Mouse (Mus musculus) heart, adult 11 months (tissue): Measurements from ENCODE around the gene Upk1a.

Experiments
- DNase-seq: peaks from one replicate; pipeline ENCODE4 v3.0.0; 2022

The Upk1a gene

DNA sequence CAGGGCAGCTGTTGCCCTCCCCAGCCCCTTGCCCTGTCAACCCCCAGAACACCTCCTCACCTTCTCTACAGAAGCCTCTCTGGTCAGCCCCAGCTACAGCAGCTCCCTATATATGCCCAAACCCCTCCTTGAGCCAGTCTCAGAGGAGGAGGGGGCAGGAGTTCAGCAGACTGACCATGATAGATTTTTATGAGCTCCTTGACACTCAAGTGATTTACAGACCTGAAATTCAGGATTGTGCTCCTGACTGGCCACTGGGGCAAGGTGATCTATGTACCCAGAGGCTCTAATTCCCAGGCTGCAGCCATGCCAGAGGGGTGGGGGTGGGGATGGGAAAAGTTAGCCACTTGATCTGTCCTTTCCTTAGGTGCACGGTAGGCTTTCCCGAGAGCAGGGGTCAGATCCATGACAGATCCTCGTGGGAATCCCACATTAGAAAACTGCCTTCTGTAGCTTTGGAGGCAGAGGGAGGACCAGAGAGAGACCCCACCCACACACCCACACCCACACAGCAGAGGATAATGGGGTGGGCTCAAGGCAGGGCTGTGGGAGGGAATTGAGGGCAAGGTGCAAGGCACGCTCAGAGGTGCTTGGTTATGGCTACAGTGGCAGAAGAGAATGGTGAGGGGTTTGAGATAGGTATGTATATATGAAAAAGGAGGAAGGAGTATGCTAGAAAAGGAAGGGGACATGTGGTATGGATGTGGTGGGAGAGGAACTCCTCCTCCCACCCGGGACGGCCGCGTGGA lies at the start of gene Upk1a:
Gene Upk1a (minus strand): TSS at position 194 of the 749 bp plus-strand sequence.
- DNase-seq = no peak

- peak; percentile 100 for DNase-seq
Observed at GRCm38 (mm10) chr7:30649591-30650540, 37.2 kb upstream of the Upk1a start, which contains the start of gene Rbm42. Gene Rbm42, minus strand, starts transcription at chr7:30650317.

DNA sequence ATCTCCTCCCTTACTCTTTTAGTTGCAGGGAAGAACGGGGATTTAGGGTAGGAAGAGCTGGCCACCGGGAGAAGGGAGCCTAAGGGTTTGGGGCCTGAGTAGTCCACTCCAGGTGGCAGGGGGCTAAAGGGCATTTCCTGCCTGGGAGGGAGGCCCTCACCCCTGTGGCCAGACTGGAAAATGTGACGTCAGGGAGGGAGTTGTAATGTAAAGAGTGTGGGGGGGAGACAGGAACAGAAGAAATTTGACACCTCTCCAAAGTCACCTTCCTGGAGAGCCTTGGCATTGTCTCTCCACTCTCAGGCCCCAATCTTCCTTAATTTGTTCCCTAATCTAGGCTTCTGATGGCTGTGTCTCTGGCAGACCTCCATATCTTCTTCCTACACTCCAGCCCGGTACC lies 26.4 kb upstream of the Upk1a start:
- DNase-seq = no peak

- no peak for DNase-seq
Observed at GRCm38 (mm10) chr7:30636395-30636794, 23.7 kb upstream of the Upk1a start.

- no peak for DNase-seq
Observed at GRCm38 (mm10) chr7:30635752-30636151, 23.1 kb upstream of the Upk1a start, which contains the start of gene Etv2. Gene Etv2, minus strand, starts transcription at chr7:30635852.

GRCm38 (mm10) chr7:30634621-30635020 lies 22.0 kb upstream of the Upk1a start:
- DNase-seq = no peak

DNA sequence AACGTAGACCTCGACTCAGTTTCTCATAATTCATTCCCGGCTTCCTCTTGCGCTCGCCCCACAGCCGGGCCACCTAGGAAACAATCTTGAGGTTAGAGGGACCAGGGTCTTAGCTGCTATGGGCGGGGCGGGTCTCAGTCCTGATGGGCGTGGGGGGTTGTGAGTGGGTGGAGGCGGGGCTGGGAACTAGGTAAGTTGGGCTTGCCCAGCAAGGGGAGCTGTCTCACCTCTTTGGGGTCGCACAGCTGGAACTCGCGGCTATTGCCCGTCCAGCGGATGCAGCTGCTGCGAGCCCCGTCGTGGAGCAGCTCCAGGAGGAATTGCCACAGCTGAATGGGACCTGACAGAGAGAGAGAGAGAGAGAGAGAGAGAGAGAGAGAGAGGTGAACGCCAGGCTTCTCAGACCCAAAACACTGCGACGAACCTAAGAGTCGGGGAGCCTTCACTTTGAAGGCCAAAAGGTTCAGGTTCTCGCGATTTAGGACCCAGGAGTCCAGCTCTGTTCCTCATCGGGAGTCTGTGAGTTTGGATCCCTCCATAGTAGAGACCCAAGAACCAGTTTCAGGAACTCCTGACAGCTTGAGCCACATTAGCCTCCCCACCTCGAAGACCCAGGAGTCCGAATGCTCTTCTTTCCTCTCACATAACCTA lies 21.2 kb upstream of the Upk1a start:
- no peak for DNase-seq

GRCm38 (mm10) chr7:30629013-30629412 lies 16.4 kb upstream of the Upk1a start:
- no peak for DNase-seq

- DNase-seq = no peak
Observed at GRCm38 (mm10) chr7:30626647-30627046, 14.0 kb upstream of the Upk1a start.

DNA sequence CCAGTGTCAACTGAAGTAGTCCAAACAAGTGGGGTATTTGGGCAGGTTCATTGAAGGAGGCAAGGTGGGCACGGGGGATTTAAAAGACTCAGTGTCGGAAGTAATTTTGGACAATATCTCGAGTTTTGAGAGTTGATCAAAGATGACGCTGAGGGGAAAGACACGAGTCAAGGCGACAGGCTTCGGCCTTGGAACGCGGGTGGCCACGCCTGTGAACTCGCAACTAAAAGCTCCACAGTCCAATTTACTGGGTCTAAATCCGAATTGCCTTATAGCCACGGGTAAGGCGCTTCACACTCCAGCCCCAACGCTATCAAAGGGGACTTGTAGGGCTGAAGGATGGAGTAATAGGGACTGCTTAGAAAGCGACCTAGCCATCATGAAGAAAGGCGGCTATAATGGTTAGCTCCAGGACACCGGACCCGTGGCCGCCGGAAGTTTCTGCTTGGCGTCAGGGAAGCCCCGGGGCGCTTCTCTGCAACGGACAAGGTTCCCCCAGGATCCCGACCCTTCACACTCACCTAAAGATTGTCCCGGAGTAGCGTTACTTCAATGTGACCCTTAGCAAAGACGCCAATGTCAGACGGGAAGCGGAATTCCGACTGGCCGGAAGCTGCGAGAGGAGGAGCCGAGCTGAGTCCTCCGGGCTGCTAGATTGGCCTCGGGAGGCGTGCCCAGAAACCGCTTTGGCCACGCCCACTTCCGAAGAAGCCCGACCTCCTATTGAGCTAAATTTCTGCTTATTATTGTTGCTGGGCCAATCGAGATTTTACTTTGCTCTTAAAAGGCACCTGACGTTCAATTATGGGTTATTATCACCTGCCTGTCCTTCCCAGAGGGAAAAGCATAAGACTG lies 13.1 kb upstream of the Upk1a start, which contains the start of gene Cox6b1:
Gene Cox6b1 (minus strand): TSS at position 622 of the 855 bp plus-strand sequence.
- peak; percentile 99 for DNase-seq

GRCm38 (mm10) chr7:30619202-30619601 lies 6.6 kb upstream of the Upk1a start:
- no peak for DNase-seq

DNA sequence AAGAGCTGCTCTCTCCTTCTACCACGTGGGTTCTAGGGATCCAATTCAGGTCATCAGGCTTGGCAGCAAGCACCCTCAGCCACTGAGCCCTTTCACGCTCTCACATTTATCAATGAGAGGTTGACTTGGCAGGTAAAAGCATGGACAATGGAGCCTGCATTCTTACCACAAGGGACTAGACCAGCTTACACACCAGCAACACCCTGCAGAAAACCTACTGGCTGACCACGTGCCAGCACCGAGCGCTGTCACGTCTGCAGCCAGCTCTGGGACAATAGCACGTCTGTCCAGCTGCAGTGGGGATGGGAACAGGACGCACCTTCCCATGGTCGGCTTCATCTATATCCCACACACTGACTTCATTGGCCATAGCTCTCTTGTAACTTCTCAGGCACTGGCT lies 6.0 kb upstream of the Upk1a start:
- DNase-seq = peak; percentile 94

- DNase-seq = no peak
Observed at GRCm38 (mm10) chr7:30615049-30615760, 2.6 kb upstream of the Upk1a start.

DNA sequence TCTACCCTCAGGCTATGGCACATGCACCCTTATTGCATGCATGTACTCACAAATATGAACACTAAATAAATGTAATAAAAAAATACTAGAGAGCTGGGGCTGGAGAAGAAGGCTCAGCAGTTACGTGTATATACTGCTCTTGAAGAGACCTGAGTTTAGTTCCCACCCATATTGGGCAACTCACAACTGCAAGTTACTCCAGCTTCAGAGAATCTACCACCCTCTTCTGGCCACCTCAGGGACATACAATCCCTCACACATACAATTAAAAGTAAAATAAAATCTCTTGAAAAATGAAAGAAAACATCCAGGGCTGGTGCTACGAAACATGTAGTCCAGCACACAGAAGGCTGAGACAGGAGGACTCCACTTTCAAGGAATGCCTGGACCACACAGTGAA lies 1.8 kb upstream of the Upk1a start:
- no peak for DNase-seq

GRCm38 (mm10) chr7:30613529-30614112 lies 974 bp upstream of the Upk1a start:
- no peak for DNase-seq

GRCm38 (mm10) chr7:30610043-30610442 lies 2.6 kb downstream of the Upk1a start:
- DNase-seq = peak; percentile 97

DNA sequence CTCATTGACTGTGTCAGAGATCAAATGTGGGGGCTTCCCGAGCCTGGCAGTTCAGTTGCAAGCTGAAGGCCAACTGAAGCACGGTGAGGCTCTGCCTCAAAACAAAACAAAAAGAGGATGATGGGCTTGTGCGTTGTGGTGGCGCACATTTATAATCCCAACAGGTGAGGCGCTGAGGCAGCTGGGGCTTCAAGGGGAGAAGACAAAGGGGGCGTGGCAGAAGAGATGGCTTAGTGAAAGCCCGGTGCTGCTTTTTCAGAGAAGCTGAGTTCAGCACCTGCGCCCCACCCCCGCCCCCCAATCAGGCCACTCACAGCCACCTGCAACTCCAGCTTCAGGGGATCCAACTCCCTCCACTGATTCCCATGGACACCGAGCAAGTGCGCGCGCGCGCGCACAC lies 4.2 kb downstream of the Upk1a start:
- no peak for DNase-seq

GRCm38 (mm10) chr7:30607706-30608309 lies 4.8 kb downstream of the Upk1a start:
- DNase-seq = no peak

GRCm38 (mm10) chr7:30604944-30605343 lies 7.7 kb downstream of the Upk1a start:
- DNase-seq = no peak

DNA sequence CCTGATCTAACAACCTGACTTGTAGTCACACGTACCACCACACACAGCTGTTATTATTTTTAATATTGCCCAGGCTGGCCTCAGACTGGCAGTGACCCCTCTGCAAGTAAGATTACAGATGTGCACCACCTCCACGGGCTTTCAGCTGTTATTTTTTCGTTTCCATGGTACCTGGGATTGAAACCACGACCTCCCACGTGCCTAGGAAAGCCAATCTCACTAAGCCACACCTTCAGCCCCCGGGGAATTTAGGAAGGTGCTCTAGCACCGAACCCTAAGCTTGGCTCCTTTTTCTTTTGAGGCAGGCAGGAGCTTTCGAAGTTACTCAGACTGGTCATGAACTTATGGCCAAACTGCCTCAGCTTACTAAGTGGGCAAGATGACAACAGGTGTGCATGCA lies 8.2 kb downstream of the Upk1a start:
- no peak for DNase-seq

DNA sequence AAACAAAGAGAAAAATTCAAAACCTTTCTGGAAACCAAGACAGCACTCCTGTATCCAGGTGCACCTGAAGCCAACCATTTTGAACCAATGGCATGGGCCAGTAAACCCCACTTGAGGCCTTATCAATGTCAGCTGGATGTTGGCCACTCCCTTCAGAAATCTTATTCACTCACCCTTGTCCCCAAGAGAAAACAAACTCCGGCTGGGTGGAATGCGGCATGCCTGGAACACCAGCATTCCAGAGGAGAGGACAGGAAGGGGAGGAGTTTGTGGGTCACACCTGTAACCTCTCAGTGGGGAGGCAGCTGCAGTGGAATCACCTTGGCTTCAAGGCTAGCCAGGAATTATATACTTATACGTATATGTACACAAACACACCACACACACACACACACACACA lies 10.1 kb downstream of the Upk1a start:
- no peak for DNase-seq
